Mouse (Mus musculus): ENCODE measurements around the gene Mab21l2. TPM values are rescaled to one million over a fixed set of nuclear protein-coding genes. Genes with fewer than 3 reads are reported as not detected.

Mab21l2 gene
- total and polyA plus RNA-seq, 3 experiments, result 0.08 TPM; not detected in 2

DNA sequence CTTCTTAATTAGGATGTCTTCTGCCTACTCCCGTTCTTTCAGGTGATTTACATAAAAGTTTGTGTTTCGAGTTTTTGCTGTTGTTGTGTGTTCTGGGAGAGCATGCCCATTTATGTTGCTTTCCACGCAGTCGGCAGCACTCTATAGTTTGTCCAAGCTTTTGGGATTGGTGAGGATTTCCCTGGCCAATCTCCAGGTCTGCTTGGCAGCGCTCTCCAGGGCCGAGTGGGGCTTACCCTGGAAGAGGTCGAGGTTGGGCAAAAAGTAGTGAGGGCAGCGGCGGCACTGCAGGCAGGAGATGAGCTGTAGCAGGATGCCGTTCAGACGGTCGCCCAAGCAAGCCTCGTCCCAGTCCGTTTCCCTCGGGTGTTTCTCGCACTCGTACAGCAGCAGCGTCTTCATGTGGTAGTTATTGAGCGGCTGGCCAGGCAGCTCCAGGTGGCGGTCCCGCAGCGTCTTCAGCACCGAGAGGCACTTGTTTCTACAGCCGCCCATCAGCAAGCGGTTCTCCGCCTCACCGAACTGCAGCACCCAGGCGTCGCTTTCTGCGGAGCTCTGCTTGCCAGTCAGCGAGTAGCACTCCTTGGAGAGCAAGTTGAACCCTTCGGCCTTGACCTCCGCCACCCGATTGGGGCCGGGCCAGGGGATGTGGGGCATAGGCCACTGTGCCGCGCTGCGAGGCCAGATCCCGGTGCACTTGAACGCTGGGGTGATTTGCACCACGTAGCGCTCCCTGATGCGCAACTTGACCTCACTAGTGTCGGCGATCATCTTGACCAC, 1.8 kb downstream of the Mab21l2 start:
- no peak overlapping the region for H3K9ac ChIP-seq (ENCODE audit: insufficient read depth, low read depth)
- H3K4me1 ChIP-seq (ENCODE audit: control insufficient read depth in 1 of 2, insufficient read depth in 2 of 2), result no peaks in the 10 kb centered on the region
- no peaks in the 10 kb centered on the region for H3K79me2 ChIP-seq (replicated peaks; ENCODE audit: control insufficient read depth, extremely low read depth, insufficient read depth, poor library complexity, severe bottlenecking)
- peaks cover 7% of the 10 kb centered on the region for H3K9me3 ChIP-seq (replicated peaks; ENCODE audit: low read length)
- dilution Hi-C loops (cut with MboI; ENCODE audit: extremely low pct_ligation_motif_present, extremely low pct_unique_long_range_greater_than_20kb, low sequenced_read_pairs) (no loop called here), in situ Hi-C loops (cut with MboI; ENCODE audit: low pct_ligation_motif_present, low pct_unique_long_range_greater_than_20kb, low sequenced_read_pairs) (no loop called here)
- no peak overlapping the region for H3K27ac ChIP-seq (ENCODE audit: insufficient read depth, low read depth)
- H3K36me3 ChIP-seq (replicated peaks in 1 of 2; ENCODE audit: control insufficient read depth in 1 of 2, insufficient read depth in 1 of 2, low read length in 1 of 2), result peaks cover 11 to 16% of the 10 kb centered on the region in 2 experiments
- H3K4me2 ChIP-seq (ENCODE audit: insufficient read depth, low read depth, poor library complexity, severe bottlenecking), result no peak overlapping the region
- no peak for DNase-seq (ENCODE audit: extremely low read depth)
- TF ChIP-seq IRF4 (IDR thresholded peaks at IDR 0.05; ENCODE audit: low read depth, low read length), result no peak
- no peak for TF ChIP-seq RCOR1 (conservative IDR thresholded peaks at IDR 0.05; ENCODE audit: low read depth, low read length)
- TF ChIP-seq E2F4 (IDR thresholded peaks at IDR 0.05; ENCODE audit: insufficient replicate concordance, low read depth, low read length), result no peak
- no peak for TF ChIP-seq ETS1 (conservative IDR thresholded peaks at IDR 0.05; ENCODE audit: low read depth, low read length)
- no peak for TF ChIP-seq KAT2A (IDR thresholded peaks at IDR 0.05; ENCODE audit: insufficient replicate concordance, low read length)
- TF ChIP-seq SIN3A (IDR thresholded peaks at IDR 0.05; ENCODE audit: low read length), result no peak
- no peak for TF ChIP-seq MAFK (IDR thresholded peaks at IDR 0.05; ENCODE audit: insufficient replicate concordance, low read length)
- TF ChIP-seq PAX5 (IDR thresholded peaks at IDR 0.05; ENCODE audit: low read length), result no peak
- no peak for TF ChIP-seq MYC (IDR thresholded peaks at IDR 0.05; ENCODE audit: low read depth, low read length)
- no peak for TF ChIP-seq USF2 (conservative IDR thresholded peaks at IDR 0.05; ENCODE audit: low read depth, low read length)
- TF ChIP-seq NRF1 (IDR thresholded peaks at IDR 0.05; ENCODE audit: low read depth, low read length), result no peak
- TF ChIP-seq MAZ (IDR thresholded peaks at IDR 0.05; ENCODE audit: low read depth, low read length), result no peak
- no peaks in the 10 kb centered on the region for H3K27me3 ChIP-seq (replicated peaks)
- no peak overlapping the region for H3K4me3 ChIP-seq (replicated peaks in 1 of 3; ENCODE audit: low read depth in 2 of 3, low read length in 2 of 3, poor library complexity in 1 of 3)

GRCm38 (mm10) chr3:86545945-86546344, 2.5 kb downstream of the Mab21l2 start:
- peaks cover 11 to 16% of the 10 kb centered on the region in 2 experiments for H3K36me3 ChIP-seq (replicated peaks in 1 of 2; ENCODE audit: control insufficient read depth in 1 of 2, insufficient read depth in 1 of 2, low read length in 1 of 2)
- no peak overlapping the region for H3K9ac ChIP-seq (ENCODE audit: insufficient read depth, low read depth)
- H3K4me1 ChIP-seq (ENCODE audit: control insufficient read depth in 1 of 2, insufficient read depth in 2 of 2), result no peaks in the 10 kb centered on the region
- TF ChIP-seq RAD21 (IDR thresholded peaks at IDR 0.05; ENCODE audit: low read depth, low read length) (no peak), POLR2AphosphoS2 (IDR thresholded peaks at IDR 0.05; ENCODE audit: low read depth, low read length) (no peak), USF2 (conservative IDR thresholded peaks at IDR 0.05; ENCODE audit: low read depth, low read length) (no peak), JUN (IDR thresholded peaks at IDR 0.05; ENCODE audit: insufficient read depth, low read depth, low read length) (no peak), TCF12 (IDR thresholded peaks at IDR 0.05; ENCODE audit: low read depth, low read length) (no peak), MAFK (IDR thresholded peaks at IDR 0.05; ENCODE audit: insufficient replicate concordance, low read length) (no peak), POLR2A (IDR thresholded peaks at IDR 0.05; ENCODE audit: low read depth, low read length) (no peak), MAX (IDR thresholded peaks at IDR 0.05; ENCODE audit: low read length) (no peak), GABPA (IDR thresholded peaks at IDR 0.05; ENCODE audit: insufficient replicate concordance, low read depth, low read length) (no peak), TBP (conservative IDR thresholded peaks at IDR 0.05; ENCODE audit: low read depth, low read length) (no peak), ETS1 (conservative IDR thresholded peaks at IDR 0.05; ENCODE audit: low read depth, low read length) (no peak)
- peaks cover 7% of the 10 kb centered on the region for H3K9me3 ChIP-seq (replicated peaks; ENCODE audit: low read length)
- dilution Hi-C loops (cut with MboI; ENCODE audit: extremely low pct_ligation_motif_present, extremely low pct_unique_long_range_greater_than_20kb, low sequenced_read_pairs), result no loop called here
- DNase-seq (ENCODE audit: extremely low read depth), result no peak
- no peaks in the 10 kb centered on the region for H3K79me2 ChIP-seq (replicated peaks; ENCODE audit: control insufficient read depth, extremely low read depth, insufficient read depth, poor library complexity, severe bottlenecking)
- H3K4me3 ChIP-seq (replicated peaks in 1 of 3; ENCODE audit: low read depth in 2 of 3, low read length in 2 of 3, poor library complexity in 1 of 3), result no peak overlapping the region
- no peak overlapping the region for H3K4me2 ChIP-seq (ENCODE audit: insufficient read depth, low read depth, poor library complexity, severe bottlenecking)
- no peaks in the 10 kb centered on the region for H3K27me3 ChIP-seq (replicated peaks)
- H3K27ac ChIP-seq (ENCODE audit: insufficient read depth, low read depth), result no peak overlapping the region
- in situ Hi-C loops (cut with MboI; ENCODE audit: low pct_ligation_motif_present, low pct_unique_long_range_greater_than_20kb, low sequenced_read_pairs), result no loop called here
